In the genomic region with DNA sequence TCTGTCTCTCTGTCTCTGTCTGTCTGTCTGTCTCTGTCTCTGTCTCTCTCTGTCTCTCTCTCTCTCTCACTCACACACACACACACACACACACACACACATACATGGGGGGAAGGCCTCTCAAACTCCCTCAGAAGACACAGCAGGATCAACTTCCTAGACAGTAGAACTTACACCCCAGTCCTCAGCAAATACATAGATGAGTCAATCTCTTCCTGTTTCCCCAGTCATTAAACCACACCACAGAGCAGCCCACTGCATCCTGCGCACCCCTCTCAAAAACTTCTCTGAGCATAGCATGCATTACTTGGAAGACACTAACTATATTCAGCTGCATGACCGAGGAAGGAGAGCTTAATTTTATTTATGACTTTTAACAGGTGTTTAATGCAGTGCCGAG, we compare ENCODE assay signal across 29 mouse cellular contexts. TPM values are rescaled to one million over a fixed set of nuclear protein-coding genes. Genes with fewer than 3 reads are reported as not detected.
DNase-seq lines count a peak whose midpoint lies in the region; ATAC-seq and TF ChIP-seq lines count a peak whose summit lies in the region.
"Had no signal": no experiment of that assay in that cellular context is flagged by ENCODE, and none has a peak within 500 bp of the region (broad histone marks: within the 10 kb centered on the region; RNA-seq: fewer than 3 reads in every experiment).

No protein-coding gene starts in this region.

- H3K27me3 ChIP-seq in CH12.LX (replicated peaks) = no peaks in the 10 kb centered on the region
- H3K27me3 ChIP-seq in limb, embryonic 14.5 days (ENCODE audit: control insufficient read depth, insufficient read depth, low read length) = no peaks in the 10 kb centered on the region
- H3K27me3 ChIP-seq in hindbrain, postnatal 0 days (ENCODE audit: insufficient read depth, low read length) = no peaks in the 10 kb centered on the region
- H3K27me3 ChIP-seq: embryonic facial prominence, embryonic 13.5 days; forebrain, embryonic 12.5 days; heart, embryonic 13.5 days; hindbrain, embryonic 13.5 days; liver, embryonic 15.5 days; lung, embryonic 15.5 days; neural tube, embryonic 15.5 days had no signal

- H3K9ac ChIP-seq in CH12.LX (ENCODE audit: insufficient read depth, low read depth) = no peak overlapping the region
- H3K9ac ChIP-seq in limb, embryonic 14.5 days (ENCODE audit: low read depth, low read length, severe bottlenecking) = no peak overlapping the region
- no peak overlapping the region for H3K9ac ChIP-seq in hindbrain, postnatal 0 days (replicated peaks; ENCODE audit: low read length)
- H3K9ac ChIP-seq: embryonic facial prominence, embryonic 13.5 days; forebrain, embryonic 12.5 days; heart, embryonic 13.5 days; hindbrain, embryonic 13.5 days; liver, embryonic 15.5 days; lung, embryonic 15.5 days; neural tube, embryonic 15.5 days had no signal

- peak; percentile 44; the same call in 1 of the 2 replicates for ATAC-seq in limb, embryonic 14.5 days (ENCODE audit: low FRiP score, low read depth)
- no peak for ATAC-seq in monocyte, adult 5-6 weeks (replicated peaks; ENCODE audit: insufficient number of reproducible peaks, low FRiP score, low TSS enrichment, poor library complexity, severe bottlenecking)
- no peak for ATAC-seq in hindbrain, postnatal 0 days
- ATAC-seq: intestine, embryonic 16.5 days; midbrain, embryonic 16.5 days had no signal

- no peak for TF ChIP-seq CTCF in CH12.LX (conservative IDR thresholded peaks at IDR 0.05 in 1 of 2, IDR thresholded peaks at IDR 0.05 in 1 of 2; ENCODE audit: low read depth in 2 of 2, low read length in 2 of 2)
- no peak for TF ChIP-seq CTCF in hindbrain, postnatal 0 days (IDR thresholded peaks at IDR 0.05; ENCODE audit: low read depth)

- dilution Hi-C loops in CH12.LX (cut with MboI; ENCODE audit: extremely low pct_ligation_motif_present, extremely low pct_unique_long_range_greater_than_20kb, low sequenced_read_pairs) = no loop called here

- WGBS in limb, embryonic 14.5 days = 36% methylated on average over 3 of the region's 3 CpGs
- 96% methylated on average over 3 of the region's 3 CpGs for WGBS in hindbrain, postnatal 0 days

- in situ Hi-C loops in CH12.LX (cut with MboI; ENCODE audit: low pct_ligation_motif_present, low pct_unique_long_range_greater_than_20kb, low sequenced_read_pairs) = no loop called here

- DNase-seq in CD4-positive helper T cell, adult 2 months (ENCODE audit: low read depth, low spot score) = peak; percentile 62
- DNase-seq in CH12.LX (ENCODE audit: extremely low read depth) = peak; percentile 43
- no peak for DNase-seq in limb, embryonic 14.5 days (ENCODE audit: low spot score)
- DNase-seq in thymus, postnatal 14 days = peak; percentile 58
- DNase-seq in hindbrain, postnatal 0 days (ENCODE audit: low spot score) = no peak
- DNase-seq in cerebellum, postnatal 14 days = no peak
- DNase-seq: adrenal gland, adult 2 months; cerebellum, adult 11-12 months; cerebellum, postnatal 36 days; embryo, embryonic 11 days; heart, adult 18-20 months; heart, postnatal 36 days; kidney, postnatal 4 days; liver; lung, postnatal 4 days; right cerebral cortex, adult 18-20 months; right cerebral cortex, postnatal 4 days had no signal

- H3K4me3 ChIP-seq in CH12.LX (replicated peaks in 1 of 3; ENCODE audit: low read depth in 2 of 3, low read length in 2 of 3, poor library complexity in 1 of 3) = no peak overlapping the region
- no peak overlapping the region for H3K4me3 ChIP-seq in limb, embryonic 14.5 days (replicated peaks; ENCODE audit: low read length)
- no peak overlapping the region for H3K4me3 ChIP-seq in hindbrain, postnatal 0 days (ENCODE audit: low read length)
- H3K4me3 ChIP-seq: embryonic facial prominence, embryonic 13.5 days; erythroblast, embryonic 14.5 days; forebrain, embryonic 12.5 days; heart, embryonic 13.5 days; hindbrain, embryonic 13.5 days; liver, embryonic 15.5 days; lung, embryonic 15.5 days; neural tube, embryonic 15.5 days had no signal

- TF ChIP-seq RAD21 in CH12.LX (IDR thresholded peaks at IDR 0.05; ENCODE audit: low read depth, low read length) = no peak; the same call in 1 of the 2 replicates

- H3K27ac ChIP-seq in CH12.LX (ENCODE audit: insufficient read depth, low read depth) = no peak overlapping the region
- no peak overlapping the region for H3K27ac ChIP-seq in limb, embryonic 14.5 days (replicated peaks; ENCODE audit: low read depth, low read length)
- no peak overlapping the region for H3K27ac ChIP-seq in hindbrain, postnatal 0 days
- H3K27ac ChIP-seq: embryonic facial prominence, embryonic 13.5 days; forebrain, embryonic 12.5 days; heart, embryonic 13.5 days; hindbrain, embryonic 13.5 days; liver, embryonic 15.5 days; lung, embryonic 15.5 days; neural tube, embryonic 15.5 days; stomach, postnatal 0 days had no signal

- H3K36me3 ChIP-seq in CH12.LX (replicated peaks in 1 of 2; ENCODE audit: control insufficient read depth in 1 of 2, insufficient read depth in 1 of 2, low read length in 1 of 2) = no peaks in the 10 kb centered on the region
- no peaks in the 10 kb centered on the region for H3K36me3 ChIP-seq in limb, embryonic 14.5 days (ENCODE audit: control insufficient read depth, insufficient read depth, low read length)
- no peaks in the 10 kb centered on the region for H3K36me3 ChIP-seq in hindbrain, postnatal 0 days (ENCODE audit: insufficient read depth, low read length)
- H3K36me3 ChIP-seq: embryonic facial prominence, embryonic 13.5 days; forebrain, embryonic 12.5 days; heart, embryonic 13.5 days; hindbrain, embryonic 13.5 days; liver, embryonic 15.5 days; lung, embryonic 15.5 days; neural tube, embryonic 15.5 days had no signal

- H3K4me2 ChIP-seq in CH12.LX (ENCODE audit: insufficient read depth, low read depth, poor library complexity, severe bottlenecking) = no peak overlapping the region
- H3K4me2 ChIP-seq in limb, embryonic 14.5 days (replicated peaks; ENCODE audit: low read depth, low read length, severe bottlenecking) = no peak overlapping the region
- H3K4me2 ChIP-seq in hindbrain, postnatal 0 days (ENCODE audit: low read depth, low read length) = no peak overlapping the region
- H3K4me2 ChIP-seq: embryonic facial prominence, embryonic 13.5 days; forebrain, embryonic 12.5 days; heart, embryonic 13.5 days; hindbrain, embryonic 13.5 days; liver, embryonic 15.5 days; lung, embryonic 15.5 days; neural tube, embryonic 15.5 days had no signal

- peaks cover 9 to 20% of the 10 kb centered on the region in 2 experiments for H3K4me1 ChIP-seq in CH12.LX (ENCODE audit: control insufficient read depth in 1 of 2, insufficient read depth in 2 of 2)
- H3K4me1 ChIP-seq in limb, embryonic 14.5 days (ENCODE audit: control insufficient read depth, insufficient read depth, low read length) = peaks cover 7% of the 10 kb centered on the region; the same call in 1 of the 2 replicates
- H3K4me1 ChIP-seq in hindbrain, postnatal 0 days (ENCODE audit: insufficient read depth, low read length) = no peaks in the 10 kb centered on the region
- H3K4me1 ChIP-seq: forebrain, embryonic 12.5 days; heart, embryonic 13.5 days; hindbrain, embryonic 13.5 days; liver, embryonic 15.5 days; lung, embryonic 15.5 days; neural tube, embryonic 15.5 days had no signal

- TF ChIP-seq POLR2A in CH12.LX (IDR thresholded peaks at IDR 0.05; ENCODE audit: low read depth, low read length) = no peak
- no peak for TF ChIP-seq POLR2A in limb, embryonic 14.5 days (IDR thresholded peaks at IDR 0.05; ENCODE audit: borderline replicate concordance, extremely low read depth, insufficient read depth, insufficient read length)

- 0 out of 2 replicates have a peak, but pooled peaks have one; percentile 57 for TF ChIP-seq EP300 in CH12.LX (IDR thresholded peaks at IDR 0.05; ENCODE audit: low read length)

- no peaks in the 10 kb centered on the region for H3K79me2 ChIP-seq in CH12.LX (replicated peaks; ENCODE audit: control insufficient read depth, extremely low read depth, insufficient read depth, poor library complexity, severe bottlenecking)

- no peaks in the 10 kb centered on the region for H3K9me3 ChIP-seq in CH12.LX (replicated peaks; ENCODE audit: low read length)
- no peaks in the 10 kb centered on the region for H3K9me3 ChIP-seq in limb, embryonic 14.5 days (ENCODE audit: control insufficient read depth, low read length)
- no peaks in the 10 kb centered on the region for H3K9me3 ChIP-seq in hindbrain, postnatal 0 days (ENCODE audit: low read length)
- H3K9me3 ChIP-seq: embryonic facial prominence, embryonic 13.5 days; forebrain, embryonic 12.5 days; heart, embryonic 13.5 days; hindbrain, embryonic 13.5 days; liver, embryonic 15.5 days; lung, embryonic 15.5 days; neural tube, embryonic 15.5 days had no signal

TF ChIP-seq in CH12.LX, 34 proteins besides CTCF, POLR2A, EP300 and RAD21:
- TF ChIP-seq RCOR1 (conservative IDR thresholded peaks at IDR 0.05; ENCODE audit: low read depth, low read length) = no peak
- no peak; the same call in 1 of the 2 replicates for TF ChIP-seq JUN (IDR thresholded peaks at IDR 0.05; ENCODE audit: insufficient read depth, low read depth, low read length)
- TF ChIP-seq NRF1 (IDR thresholded peaks at IDR 0.05; ENCODE audit: low read depth, low read length) = no peak
- TF ChIP-seq IRF4 (IDR thresholded peaks at IDR 0.05; ENCODE audit: low read depth, low read length) = peak; percentile 50; the same call in 1 of the 2 replicates

RNA-seq across cellular contexts. Expression of gene Cdyl2, which starts 43.0 kb away (rescaled TPM):
- 6.7 and 9.4 TPM in 2 replicates for total RNA-seq in CH12.LX (2012; rRNA removed)
- 3.4 and 4.4 TPM in 2 replicates for total RNA-seq in CH12.LX (2014; rRNA removed)
- 6.5 and 6.9 TPM in 2 replicates for polyA plus RNA-seq in CH12.LX (2012; ENCODE audit: insufficient read length, low read depth)
- 3.1 and 3.6 TPM in 2 replicates for polyA plus RNA-seq in limb, embryonic 14.5 days (2012; rRNA removed)
- 8.7 and 11.0 TPM in 2 replicates for polyA plus RNA-seq in limb, embryonic 14.5 days (2014; fragmentation: Nextera tagmentation; extraction: Ambion mirVana)
- 6.4 to 15.3 TPM (median 11.0 TPM) in 3 replicates for total RNA-seq in monocyte, adult 5-6 weeks (2017)
- total RNA-seq in hindbrain, postnatal 0 days (2014; rRNA removed) = 7.2 and 10.6 TPM in 2 replicates
- polyA plus RNA-seq in hindbrain, postnatal 0 days (2015; fragmentation: Nextera tagmentation; extraction: Ambion mirVana) = 13.6 and 15.3 TPM in 2 replicates

Comparison
In these comparisons a context has a peak if more than half of its experiments do, and no peak if none do; other contexts are left out.
1. DNase-seq: peak in CD4-positive helper T cell, adult 2 months (single experiment), CH12.LX (single experiment) and thymus, postnatal 14 days (single experiment); none in limb, embryonic 14.5 days (single experiment), hindbrain, postnatal 0 days (single experiment) and cerebellum, postnatal 14 days (0 of 2).